ENCODE assay signal across 16 mouse cellular contexts in genomic region chr12:85499001-85499400, GRCm38 (mm10).
"Had no signal": no experiment of that assay in that cellular context is flagged by ENCODE, and none has a peak within 500 bp of the region (broad histone marks: within the 10 kb centered on the region; RNA-seq: fewer than 3 reads in every experiment).

No protein-coding gene starts in this region.

- H3K9me3 ChIP-seq: liver, embryonic 13.5 days; liver, embryonic 15.5 days; lung, embryonic 15.5 days; midbrain, embryonic 15.5 days; neural tube, embryonic 12.5 days had no signal

- H3K27me3 ChIP-seq: liver, embryonic 13.5 days; liver, embryonic 15.5 days; lung, embryonic 15.5 days; midbrain, embryonic 13.5 days; midbrain, embryonic 15.5 days; neural tube, embryonic 12.5 days had no signal

- H3K36me3 ChIP-seq: liver, embryonic 13.5 days; liver, embryonic 15.5 days; lung, embryonic 15.5 days; midbrain, embryonic 13.5 days; midbrain, embryonic 15.5 days; neural tube, embryonic 12.5 days had no signal

- H3K4me2 ChIP-seq: liver, embryonic 13.5 days; liver, embryonic 15.5 days; lung, embryonic 15.5 days; midbrain, embryonic 11.5 days; midbrain, embryonic 13.5 days; midbrain, embryonic 15.5 days; neural tube, embryonic 12.5 days had no signal

- H3K27ac ChIP-seq: liver, embryonic 13.5 days; liver, embryonic 15.5 days; lung, embryonic 15.5 days; macrophage; midbrain, embryonic 13.5 days; midbrain, embryonic 15.5 days; neural tube, embryonic 12.5 days had no signal

- DNase-seq: liver, embryonic 13.5 days; liver, postnatal 0 days; lung, adult 2 months; lung, postnatal 14 days; lung, postnatal 36 days; right cerebral cortex, postnatal 14 days; thymus, adult 18-20 months; thymus, postnatal 36 days had no signal

- H3K4me1 ChIP-seq: lung, embryonic 15.5 days; midbrain, embryonic 13.5 days; midbrain, embryonic 15.5 days; neural tube, embryonic 12.5 days had no signal

- H3K9ac ChIP-seq: liver, embryonic 13.5 days; liver, embryonic 15.5 days; liver, postnatal 0 days; lung, embryonic 15.5 days; midbrain, embryonic 13.5 days; midbrain, embryonic 15.5 days; neural tube, embryonic 12.5 days had no signal

- H3K4me3 ChIP-seq: liver, embryonic 13.5 days; liver, embryonic 15.5 days; lung, embryonic 15.5 days; megakaryocyte, embryonic 14.5 days; midbrain, embryonic 13.5 days; midbrain, embryonic 15.5 days; neural tube, embryonic 12.5 days had no signal

- ATAC-seq: liver, postnatal 0 days; midbrain, embryonic 13.5 days; midbrain, embryonic 15.5 days had no signal
